In the genomic region with DNA sequence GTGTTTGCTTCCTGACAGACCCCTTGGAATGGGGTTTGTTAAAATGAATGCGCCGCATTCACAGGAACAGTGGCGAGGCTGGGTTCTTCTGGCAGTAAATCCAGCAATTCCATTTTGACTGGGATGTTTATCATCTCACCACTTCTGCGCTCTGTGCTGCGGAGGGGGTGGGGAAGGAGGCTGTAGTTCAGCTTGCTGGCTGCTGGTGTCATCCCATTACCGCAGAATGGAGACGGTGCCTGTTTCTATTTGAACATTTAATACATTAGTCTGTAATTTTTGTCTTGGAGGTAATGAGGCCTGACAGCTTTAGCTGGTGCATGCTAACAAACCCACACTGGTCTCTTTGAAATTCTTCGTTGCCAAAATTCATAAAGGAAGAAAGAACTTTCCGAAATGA, we compare ENCODE assay signal across 8 mouse cellular contexts.
DNase-seq lines count a peak whose midpoint lies in the region; ATAC-seq lines count a peak whose summit lies in the region.

No protein-coding gene starts in this region.

- H3K4me1 ChIP-seq in forebrain, embryonic 13.5 days: peaks cover 15% of the 10 kb centered on the region
- H3K4me1 ChIP-seq in midbrain, embryonic 13.5 days (replicated peaks): 0 out of 2 replicates have a peak, but pooled peaks cover 2% of the 10 kb centered on the region

- H3K4me2 ChIP-seq in forebrain, embryonic 13.5 days: peak overlapping the region; percentile 36
- no peak overlapping the region for H3K4me2 ChIP-seq in midbrain, embryonic 13.5 days (replicated peaks)

- no peaks in the 10 kb centered on the region for H3K27me3 ChIP-seq in forebrain, embryonic 13.5 days
- H3K27me3 ChIP-seq in midbrain, embryonic 13.5 days: no peaks in the 10 kb centered on the region

- DNase-seq in heart, postnatal 10 days: peak; percentile 10 to 17
- DNase-seq in heart, adult 9 months (ENCODE audit: low spot score in 2 of 2): no peak
- peak; percentile 81 for DNase-seq in brain, adult 2 months (ENCODE audit: low read depth, low spot score)
- DNase-seq in kidney, postnatal 36 days: peak; percentile 3 to 43
- DNase-seq in telencephalon, adult 2 months (ENCODE audit: low read depth, low spot score): peak; percentile 45
- DNase-seq in thymus, adult 18-20 months: no peak

- H3K9ac ChIP-seq in forebrain, embryonic 13.5 days: no peak overlapping the region
- H3K9ac ChIP-seq in midbrain, embryonic 13.5 days (replicated peaks): no peak overlapping the region

- WGBS in forebrain, embryonic 13.5 days: 20% methylated on average over 9 of the region's 9 CpGs
- 39% methylated on average over 9 of the region's 9 CpGs for WGBS in midbrain, embryonic 13.5 days

- H3K9me3 ChIP-seq in forebrain, embryonic 13.5 days (replicated peaks): no peaks in the 10 kb centered on the region
- H3K9me3 ChIP-seq in midbrain, embryonic 13.5 days: no peaks in the 10 kb centered on the region

- H3K27ac ChIP-seq in forebrain, embryonic 13.5 days: peak overlapping the region; percentile 41; the same call in 1 of the 2 replicates
- H3K27ac ChIP-seq in midbrain, embryonic 13.5 days: peak overlapping the region; percentile 30; the same call in 1 of the 2 replicates

- no peaks in the 10 kb centered on the region for H3K36me3 ChIP-seq in forebrain, embryonic 13.5 days (ENCODE audit: poor library complexity, severe bottlenecking)
- no peaks in the 10 kb centered on the region for H3K36me3 ChIP-seq in midbrain, embryonic 13.5 days

- peak; percentile 97 for ATAC-seq in forebrain, embryonic 13.5 days
- peak; percentile 97 for ATAC-seq in midbrain, embryonic 13.5 days

- H3K4me3 ChIP-seq in forebrain, embryonic 13.5 days: no peak overlapping the region
- no peak overlapping the region for H3K4me3 ChIP-seq in midbrain, embryonic 13.5 days (replicated peaks)

- intact Hi-C loops in heart, postnatal 10 days (cut with DNase I): no loop called here

Comparison
In these comparisons a context has a peak if more than half of its experiments do, and no peak if none do; other contexts are left out.
1. DNase-seq: peak in heart, postnatal 10 days (2 of 2), brain, adult 2 months (single experiment), kidney, postnatal 36 days (2 of 2) and telencephalon, adult 2 months (single experiment); none in heart, adult 9 months (0 of 2) and thymus, adult 18-20 months (0 of 2).